Mouse (Mus musculus) heart, postnatal 4 days (tissue): ENCODE measurements around the gene Pus7l. TPM values are rescaled to one million over a fixed set of nuclear protein-coding genes. Genes with fewer than 3 reads are reported as not detected.
A peak's percentile ranks its signal among the peaks of the same experiment; 100 is the strongest.
"Not testable (repeated sequence)": the region's sequence is repeated elsewhere in the genome, so short reads cannot be mapped to it uniquely, and the experiment has no call there.

ENCODE experiments used
- DNase-seq: peaks from one replicate; pipeline ENCODE4 v3.0.0; 2021
- total RNA-seq, 2 experiments: library from RNA; stranded (reverse); gene quantifications; 2 replicates each; pipeline ENCODE4 v1.2.3; 2021

Pus7l gene
- total RNA-seq, 2 experiments from 2014 or later, result 2.8 to 3.0 TPM

- DNase-seq, result no peak
These were observed 559 bp downstream of the Pus7l start for GRCm38 (mm10) chr15:94542567-94543408.

- DNase-seq, result no peak
These were observed 4.1 kb downstream of the Pus7l start for GRCm38 (mm10) chr15:94539296-94539695.

- DNase-seq, result no peak
These were observed 7.8 kb downstream of the Pus7l start for GRCm38 (mm10) chr15:94535521-94535920.

GRCm38 (mm10) chr15:94532956-94533355 is 10.4 kb downstream of the Pus7l start:
- no peak for DNase-seq

GRCm38 (mm10) chr15:94532306-94532705 is 11.0 kb downstream of the Pus7l start:
- no peak for DNase-seq

- no peak for DNase-seq
These were observed 12.8 kb downstream of the Pus7l start for GRCm38 (mm10) chr15:94530519-94530918.

- peak; percentile 62 for DNase-seq
These were observed 18.4 kb downstream of the Pus7l start for GRCm38 (mm10) chr15:94524956-94525355.

- DNase-seq, result no peak
These were observed 20.1 kb downstream of the Pus7l start for GRCm38 (mm10) chr15:94523251-94523650.

- DNase-seq, result no peak
These were observed 22.4 kb downstream of the Pus7l start for GRCm38 (mm10) chr15:94520959-94521358.

- peak; percentile 46 for DNase-seq
These were observed 23.0 kb downstream of the Pus7l start for GRCm38 (mm10) chr15:94520205-94520900.

GRCm38 (mm10) chr15:94517913-94518491 is 25.3 kb downstream of the Pus7l start:
- no peak for DNase-seq

GRCm38 (mm10) chr15:94503451-94504215 is 39.7 kb downstream of the Pus7l start:
- no peak for DNase-seq

GRCm38 (mm10) chr15:94499260-94499659 is 44.1 kb downstream of the Pus7l start:
- DNase-seq, result no peak

- DNase-seq, result no peak
These were observed 47.4 kb downstream of the Pus7l start for GRCm38 (mm10) chr15:94495936-94496335.

GRCm38 (mm10) chr15:94494445-94494844 is 48.9 kb downstream of the Pus7l start:
- DNase-seq, result no peak

GRCm38 (mm10) chr15:94489433-94489832 is 53.9 kb downstream of the Pus7l start:
- DNase-seq, result no peak

- DNase-seq, result not testable (repeated sequence)
These were observed 55.3 kb downstream of the Pus7l start for GRCm38 (mm10) chr15:94488028-94488427.

- DNase-seq, result no peak
These were observed 60.8 kb downstream of the Pus7l start for GRCm38 (mm10) chr15:94482555-94482954.

- no peak for DNase-seq
These were observed 62.6 kb downstream of the Pus7l start for GRCm38 (mm10) chr15:94480792-94481191.

GRCm38 (mm10) chr15:94480248-94480647 is 63.1 kb downstream of the Pus7l start:
- DNase-seq, result no peak

- no peak for DNase-seq
These were observed 63.7 kb downstream of the Pus7l start for GRCm38 (mm10) chr15:94479513-94480136.

- DNase-seq, result no peak
These were observed 64.6 kb downstream of the Pus7l start for GRCm38 (mm10) chr15:94478706-94479105.
